Mouse (Mus musculus) liver, embryonic 14.5 days (tissue): ENCODE measurements at regions not wholly inside any gene's neighbourhood (a gene's known extent, or its start where the extent isn't known, plus 50 kb on each side); places are given as distances from the start of the nearest gene placed in this dataset.

Experiments
- ATAC-seq: fragments of 200-750 bp; cut with Nextera tagmentation; 2 replicates; pipeline ENCODE4 v1.8.0; 2017; ENCODE audit warnings: moderate number of reproducible peaks, mild to moderate bottlenecking, moderate library complexity; ENCODE audit not compliant: insufficient read depth
- DNase-seq, 3 experiments: peaks; one replicate each; pipeline ENCODE4 v3.0.0-alpha.2; 2012 to 2013; ENCODE audit warnings: low read depth in 3 of 3, low spot score in 3 of 3
- H3K27ac ChIP-seq: fragments of 300-500 bp; sonication (generic); 2 replicates; pipeline ENCODE4 v1.5.1; 2014; ENCODE audit warnings: moderate library complexity, mild to moderate bottlenecking, control low read depth, inconsistent platforms
- H3K27me3 ChIP-seq: fragments of 300-500 bp; sonication (generic); 2 replicates; pipeline ENCODE4 v1.6.1; 2014; ENCODE audit warnings: mild to moderate bottlenecking, low read length, moderate library complexity; ENCODE audit not compliant: control insufficient read depth, insufficient read depth
- H3K36me3 ChIP-seq: fragments of 300-500 bp; sonication (generic); replicated peaks from 2 replicates; pipeline ENCODE4 v1.6.1; 2014; ENCODE audit warnings: low read depth; ENCODE audit not compliant: control insufficient read depth, insufficient read depth
- H3K4me1 ChIP-seq, 2 experiments: fragments of 200-500 bp in 1 of 2; fragments of 300-500 bp in 1 of 2; sonication (generic) in 1 of 2; replicated peaks; 2 replicates each; pipeline ENCODE4 v1.6.1; 2012 to 2014; ENCODE audit warnings: antibody characterized with exemption in 1 of 2, inconsistent platforms in 1 of 2, low read length in 1 of 2; ENCODE audit not compliant: control insufficient read depth in 2 of 2, insufficient read depth in 2 of 2
- H3K4me2 ChIP-seq: fragments of 300-500 bp; sonication (generic); 2 replicates; pipeline ENCODE4 v1.6.1; 2014; ENCODE audit warnings: low read depth, mild to moderate bottlenecking, control low read depth, moderate library complexity
- H3K4me3 ChIP-seq, 2 experiments: fragments of 200-500 bp in 1 of 2; fragments of 300-500 bp in 1 of 2; sonication (generic) in 1 of 2; 2 replicates each; pipeline ENCODE4 v1.5.1; 2012 to 2014; ENCODE audit warnings: low read depth in 2 of 2, low read length in 2 of 2, mild to moderate bottlenecking in 2 of 2, control low read depth in 1 of 2, inconsistent platforms in 1 of 2, moderate library complexity in 1 of 2; ENCODE audit not compliant: insufficient read depth in 1 of 2
- H3K9ac ChIP-seq: fragments of 300-500 bp; sonication (generic); replicated peaks from 2 replicates; pipeline ENCODE4 v1.6.1; 2014; ENCODE audit warnings: mild to moderate bottlenecking, control low read depth, moderate library complexity
- H3K9me3 ChIP-seq: fragments of 300-500 bp; sonication (generic); 2 replicates; pipeline ENCODE4 v1.6.1; 2016; ENCODE audit warnings: low read length, mixed read lengths; ENCODE audit not compliant: control insufficient read depth
- CTCF ChIP-seq: IDR thresholded peaks from 2 replicates; pipeline ENCODE4 v1.5.1; 2016; ENCODE audit warnings: antibody characterized with exemption, low read depth, control low read depth
- EP300 ChIP-seq: IDR thresholded peaks from 2 replicates; pipeline ENCODE4 v1.6.1; 2016; ENCODE audit warnings: antibody characterized with exemption, low read depth
- WGBS: fragments of 180-500 bp; shearing (Covaris S2); extraction: QIAGEN DNeasy Blood & Tissue Kit; methylation state at CpG from one replicate; pipeline ENCODE4 v1.1.7; 2014; ENCODE audit not compliant: insufficient replicate concordance; 5-methylcytosine and 5-hydroxymethylcytosine counted together

DNA sequence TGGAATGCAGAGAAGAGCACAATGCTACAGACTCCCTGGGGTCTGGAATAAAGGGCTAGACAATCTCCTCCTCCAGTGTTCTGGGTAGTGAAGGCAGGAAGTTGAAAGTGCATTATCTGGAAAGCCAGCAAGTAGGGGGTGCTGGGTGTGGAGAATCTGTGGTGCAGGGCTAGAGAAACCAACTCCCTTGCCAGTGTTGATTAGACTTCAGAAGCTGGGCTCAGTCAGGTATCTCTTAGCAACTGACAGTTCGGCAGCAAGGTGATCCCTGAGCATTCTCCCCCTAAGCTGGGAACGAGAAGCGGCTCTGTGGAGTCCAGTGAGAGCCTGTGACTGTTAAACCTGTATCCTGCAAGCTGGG, 265.7 kb downstream of the Cyp26b1 start:
- H3K36me3 ChIP-seq = no peaks in the 10 kb centered on the region
- peak overlapping the region; percentile 53 for H3K4me2 ChIP-seq
- ATAC-seq (peak; percentile 89), DNase-seq (peak; percentile 56 to 62 (median 62))
- H3K4me1 ChIP-seq = peaks cover 10 to 42% of the 10 kb centered on the region in 2 experiments
- TF ChIP-seq CTCF (no peak), EP300 (peak; percentile 84)
- H3K9me3 ChIP-seq = no peaks in the 10 kb centered on the region
- H3K4me3 ChIP-seq = peak overlapping the region; percentile 29 to 42
- WGBS = 5% methylated on average over 3 of the region's 3 CpGs
- peak overlapping the region; percentile 74 for H3K27ac ChIP-seq
- no peaks in the 10 kb centered on the region for H3K27me3 ChIP-seq
- peak overlapping the region; percentile 37 for H3K9ac ChIP-seq

DNA sequence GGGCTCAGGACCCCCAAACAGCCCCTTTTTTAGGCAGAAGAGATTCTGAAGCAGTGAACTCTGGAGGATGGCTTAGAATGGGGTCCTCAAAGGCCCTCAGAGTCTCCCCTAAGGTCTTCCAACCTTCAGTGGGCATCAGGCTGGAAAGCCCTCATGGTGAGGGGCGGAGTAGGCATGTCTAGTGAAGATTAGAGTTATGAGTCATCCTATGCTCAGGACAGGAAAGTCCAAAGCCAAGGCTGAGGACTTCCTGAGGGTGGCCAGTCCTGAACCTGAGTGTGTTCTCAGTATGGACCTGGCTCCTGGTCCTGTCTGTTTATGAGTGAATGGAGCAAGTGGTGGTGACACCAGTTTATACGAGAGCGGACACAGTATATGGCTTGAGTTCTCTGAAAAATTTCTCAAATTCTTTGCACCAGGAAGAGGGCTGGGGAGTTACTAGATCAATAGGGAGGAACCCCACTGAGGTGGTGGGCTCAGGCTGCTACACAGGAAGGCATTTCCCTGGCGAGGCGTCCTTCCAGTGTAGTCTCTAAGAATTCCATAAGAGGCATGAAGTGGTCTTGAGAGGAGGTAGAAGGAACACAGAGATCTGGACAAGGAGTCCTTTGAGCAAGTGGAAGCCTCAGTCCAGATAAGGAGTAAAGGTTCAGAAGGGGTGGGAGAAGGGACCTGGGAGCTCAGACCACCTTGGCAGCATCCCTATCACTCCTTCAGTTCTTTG, 266.2 kb downstream of the Cyp26b1 start:
- TF ChIP-seq EP300 (peak; percentile 29; the same call in 1 of the 2 replicates), CTCF (no peak)
- Histone ChIP-seq H3K4me3 (no peak overlapping the region; a peak in 1 of 4 replicates), H3K4me1 (peaks cover 10 to 42% of the 10 kb centered on the region in 2 experiments), H3K27me3 (no peaks in the 10 kb centered on the region), H3K9me3 (no peaks in the 10 kb centered on the region), H3K9ac (peak overlapping the region; percentile 34), H3K4me2 (peak overlapping the region; percentile 53), H3K27ac (peak overlapping the region; percentile 74), H3K36me3 (no peaks in the 10 kb centered on the region)
- peak; percentile 80 for ATAC-seq
- DNase-seq = peak; percentile 31 to 40 (median 33)
- 29% methylated on average over 5 of the region's 5 CpGs for WGBS

DNA sequence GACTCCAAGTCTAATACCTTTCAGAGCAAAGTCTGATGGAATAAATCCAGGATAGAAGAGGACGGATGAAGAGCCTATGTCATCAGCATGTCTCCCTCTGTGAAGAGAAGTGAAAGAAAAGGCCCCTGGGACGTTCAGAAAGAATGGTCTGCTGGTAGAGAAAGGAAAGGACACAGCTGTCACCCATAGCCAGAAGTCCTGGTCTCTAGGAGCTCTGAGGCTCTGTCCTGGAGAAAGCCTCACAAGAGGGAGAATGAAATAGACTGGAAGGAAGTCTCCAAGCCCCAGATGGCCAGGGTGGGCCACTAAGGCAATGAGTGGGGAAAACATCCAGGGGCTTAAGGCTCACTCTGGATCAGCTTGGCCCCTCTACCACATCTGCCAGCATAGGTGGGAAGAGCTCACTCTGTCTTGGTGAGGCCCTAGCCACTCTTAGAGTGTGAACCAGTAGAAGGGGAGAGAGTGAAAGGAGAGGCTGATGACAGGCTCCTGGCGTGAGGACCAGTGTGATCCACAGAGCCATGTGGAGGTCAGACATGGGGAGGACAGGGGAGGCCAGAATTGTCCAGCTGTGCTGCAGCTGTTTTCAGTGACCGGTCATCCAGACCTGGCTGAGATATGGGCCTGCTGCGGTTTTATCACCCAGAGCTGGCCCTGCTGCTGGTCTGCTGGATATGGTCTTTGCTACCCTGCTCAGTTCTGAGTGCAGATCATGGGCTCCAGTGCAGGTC, 268.2 kb downstream of the Cyp26b1 start:
- DNase-seq (no peak), ATAC-seq (no peak)
- H3K9ac ChIP-seq = no peak overlapping the region
- H3K4me2 ChIP-seq = no peak overlapping the region
- no peaks in the 10 kb centered on the region; the same call in 1 of the 2 replicates for H3K27me3 ChIP-seq
- peaks cover 10 to 29% of the 10 kb centered on the region in 2 experiments for H3K4me1 ChIP-seq
- H3K4me3 ChIP-seq = no peak overlapping the region
- H3K36me3 ChIP-seq = no peaks in the 10 kb centered on the region
- TF ChIP-seq EP300 = no peak
- TF ChIP-seq CTCF = no peak
- H3K9me3 ChIP-seq = no peaks in the 10 kb centered on the region
- no peak overlapping the region for H3K27ac ChIP-seq
- 49% methylated on average over 5 of the region's 5 CpGs for WGBS

DNA sequence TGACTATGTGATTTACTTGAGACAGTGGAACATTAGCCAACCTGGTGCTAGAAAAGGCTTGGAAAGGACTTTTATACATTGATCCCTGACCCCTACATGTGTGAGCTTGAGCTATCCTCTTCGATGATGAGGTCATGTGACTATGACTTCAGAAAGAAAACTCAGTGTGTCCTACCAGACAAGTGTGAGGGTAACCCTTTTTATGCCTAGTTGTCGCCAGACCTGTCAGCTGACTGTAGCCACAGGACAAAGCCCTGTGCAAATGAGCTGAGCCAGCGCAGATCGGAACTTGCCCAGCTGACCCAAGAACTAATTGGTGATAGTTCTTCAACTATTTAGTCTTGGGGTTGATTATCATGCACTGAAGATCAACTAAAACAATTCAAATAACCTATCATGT, 269.5 kb downstream of the Cyp26b1 start:
- DNase-seq (no peak), ATAC-seq (no peak)
- no peak overlapping the region for H3K4me2 ChIP-seq
- no peaks in the 10 kb centered on the region for H3K9me3 ChIP-seq
- no peak overlapping the region for H3K4me3 ChIP-seq
- H3K4me1 ChIP-seq = peaks cover 10 to 24% of the 10 kb centered on the region in 2 experiments
- no peaks in the 10 kb centered on the region for H3K36me3 ChIP-seq
- no peak overlapping the region for H3K9ac ChIP-seq
- no peaks in the 10 kb centered on the region; the same call in none of the 2 replicates for H3K27me3 ChIP-seq
- TF ChIP-seq CTCF = no peak
- TF ChIP-seq EP300 = no peak
- H3K27ac ChIP-seq = no peak overlapping the region
- 66% methylated on average over 4 of the region's 4 CpGs for WGBS

DNA sequence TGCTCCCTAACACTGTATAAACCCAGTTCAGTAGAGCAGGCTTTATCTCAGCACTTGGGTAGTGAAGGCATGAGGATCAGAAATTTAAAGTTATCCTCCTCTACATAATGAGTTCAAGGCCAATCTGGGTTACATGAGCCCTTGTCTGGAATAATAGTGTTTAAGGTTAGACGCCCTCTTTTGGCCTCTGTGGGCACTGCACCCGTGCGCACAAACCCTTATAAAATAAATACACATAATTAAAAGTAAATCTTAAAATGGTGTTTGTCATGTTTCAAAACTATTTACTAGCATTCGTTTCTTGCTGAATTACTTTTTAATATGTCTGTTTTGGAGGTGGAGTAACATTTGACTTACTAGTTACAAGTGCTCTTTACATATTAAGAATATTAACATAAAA, 271.2 kb downstream of the Cyp26b1 start:
- Histone ChIP-seq H3K9ac (no peak overlapping the region), H3K9me3 (no peaks in the 10 kb centered on the region), H3K4me1 (peaks cover 4 to 12% of the 10 kb centered on the region in 2 experiments), H3K4me3 (no peak overlapping the region), H3K36me3 (no peaks in the 10 kb centered on the region), H3K27ac (no peak overlapping the region), H3K27me3 (no peaks in the 10 kb centered on the region; the same call in none of the 2 replicates), H3K4me2 (no peak overlapping the region)
- no peak for ATAC-seq
- no peak for TF ChIP-seq CTCF
- TF ChIP-seq EP300 = no peak
- DNase-seq = no peak
- WGBS = 52% methylated on average over 4 of the region's 4 CpGs
